Mouse (Mus musculus): ENCODE results near the gene Sfrp2. TPM values are rescaled to one million over a fixed set of nuclear protein-coding genes. Genes with fewer than 3 reads are reported as not detected.

Sfrp2 gene
- 1 to 10 TPM; 1.5 to 2.4 TPM for total RNA-seq (2021)
- long read RNA-seq, experiment 1, partial matches to known transcripts: 0 of 1 reads
- long read RNA-seq, experiment 1, other reads (novel, unspliced or antisense): 0 of 1 reads
- long read RNA-seq, experiment 2, partial matches to known transcripts: 0 of 2 reads
- long read RNA-seq, experiment 2, other reads (novel, unspliced or antisense): 1 of 2 reads

GRCm38 (mm10) chr3:83765871-83766725 is at the start of gene Sfrp2:
Gene Sfrp2, plus strand, starts transcription at chr3:83766321.
- peak; percentile 12 to 17 for DNase-seq (ENCODE audit: low spot score in 2 of 2)

- no peak for DNase-seq (ENCODE audit: low spot score in 2 of 2)
Measured at GRCm38 (mm10) chr3:83717643-83718231, 48.4 kb upstream of the Sfrp2 start.

- DNase-seq (ENCODE audit: low spot score in 2 of 2): no peak
Measured at GRCm38 (mm10) chr3:83718662-83719061, 47.5 kb upstream of the Sfrp2 start.

GRCm38 (mm10) chr3:83728223-83728622 is 37.9 kb upstream of the Sfrp2 start:
- no peak for DNase-seq (ENCODE audit: low spot score in 2 of 2)

GRCm38 (mm10) chr3:83728675-83729390 is 37.3 kb upstream of the Sfrp2 start:
- no peak for DNase-seq (ENCODE audit: low spot score in 2 of 2)

GRCm38 (mm10) chr3:83733985-83734384 is 32.1 kb upstream of the Sfrp2 start:
- no peak for DNase-seq (ENCODE audit: low spot score in 2 of 2)

GRCm38 (mm10) chr3:83736980-83737379 is 29.1 kb upstream of the Sfrp2 start:
- DNase-seq (ENCODE audit: low spot score in 2 of 2): no peak

GRCm38 (mm10) chr3:83740246-83740645 is 25.9 kb upstream of the Sfrp2 start:
- no peak for DNase-seq (ENCODE audit: low spot score in 2 of 2)

GRCm38 (mm10) chr3:83747276-83747675 is 18.8 kb upstream of the Sfrp2 start:
- DNase-seq (ENCODE audit: low spot score in 2 of 2): no peak

GRCm38 (mm10) chr3:83747895-83748294 is 18.2 kb upstream of the Sfrp2 start:
- DNase-seq (ENCODE audit: low spot score in 2 of 2): no peak

GRCm38 (mm10) chr3:83751625-83752024 is 14.5 kb upstream of the Sfrp2 start:
- DNase-seq (ENCODE audit: low spot score in 2 of 2): no peak

- no peak for DNase-seq (ENCODE audit: low spot score in 2 of 2)
Measured at GRCm38 (mm10) chr3:83752196-83752595, 13.9 kb upstream of the Sfrp2 start.

- DNase-seq (ENCODE audit: low spot score in 2 of 2): no peak
Measured at GRCm38 (mm10) chr3:83755043-83755635, 11.0 kb upstream of the Sfrp2 start.

GRCm38 (mm10) chr3:83755666-83756065 is 10.5 kb upstream of the Sfrp2 start:
- no peak for DNase-seq (ENCODE audit: low spot score in 2 of 2)

- DNase-seq (ENCODE audit: low spot score in 2 of 2): no peak
Measured at GRCm38 (mm10) chr3:83762361-83762760, 3.8 kb upstream of the Sfrp2 start.

GRCm38 (mm10) chr3:83763551-83764548 is 2.3 kb upstream of the Sfrp2 start:
- peak; percentile 67 to 74 for DNase-seq (ENCODE audit: low spot score in 2 of 2)

- no peak for DNase-seq (ENCODE audit: low spot score in 2 of 2)
Measured at GRCm38 (mm10) chr3:83766726-83767070, 577 bp downstream of the Sfrp2 start.

- DNase-seq (ENCODE audit: low spot score in 2 of 2): no peak
Measured at GRCm38 (mm10) chr3:83767121-83767520, 1.0 kb downstream of the Sfrp2 start.

- no peak for DNase-seq (ENCODE audit: low spot score in 2 of 2)
Measured at GRCm38 (mm10) chr3:83768293-83769035, 2.3 kb downstream of the Sfrp2 start.

Measured in left cerebral cortex, adult 18-20 months (tissue).